Mouse (Mus musculus) embryonic fibroblast, embryonic 13.5 days (primary cell): ENCODE results near the gene Zfyve19.

Experiments
- CTCF ChIP-seq: IDR thresholded peaks from 2 replicates; pipeline ENCODE4 v1.5.1; 2011; ENCODE audit warnings: mild to moderate bottlenecking, control low read depth, low read length, moderate library complexity, borderline replicate concordance; ENCODE audit not compliant: insufficient read depth
- POLR2A ChIP-seq: IDR thresholded peaks from 2 replicates; pipeline ENCODE4 v1.6.1; 2011; ENCODE audit warnings: low read depth, mild to moderate bottlenecking, control low read depth, low read length, moderate library complexity

DNA sequence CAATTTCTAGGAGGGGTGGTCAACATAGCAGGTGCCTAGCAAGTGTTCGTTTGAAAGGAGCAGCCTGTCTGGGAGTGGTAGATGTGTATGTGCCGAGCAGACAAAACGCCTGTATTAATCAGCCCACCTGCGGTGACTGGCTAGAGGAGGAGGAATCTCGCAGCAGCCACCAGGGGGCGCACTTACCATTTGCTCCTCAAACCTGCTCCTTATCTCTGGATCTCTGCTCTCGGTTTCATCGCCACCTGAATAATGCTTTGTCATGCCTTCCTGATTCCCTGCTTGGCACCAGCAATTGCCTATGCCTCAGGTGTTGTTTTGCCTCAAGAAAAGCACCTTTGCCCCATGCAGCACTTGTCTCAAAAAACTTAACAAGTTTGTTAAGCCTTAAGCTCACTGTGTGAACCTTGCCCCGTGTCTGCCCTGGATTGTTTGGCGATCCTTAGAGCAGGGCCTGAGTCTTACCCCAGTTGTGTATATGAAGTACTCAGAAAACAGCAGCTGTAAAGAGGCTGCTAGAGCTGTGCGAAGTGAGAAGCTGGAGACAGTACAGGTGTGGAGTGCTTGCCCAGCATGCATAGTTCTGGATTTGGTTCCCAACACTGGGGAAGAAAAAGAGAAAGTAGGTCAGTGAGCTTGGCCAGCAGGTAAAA, 42.5 kb downstream of the Zfyve19 start:
- TF ChIP-seq CTCF (peak; percentile 79), POLR2A (no peak)
